Mouse (Mus musculus): Measurements from ENCODE around the gene Rpl37.

Rpl37 gene

DNA sequence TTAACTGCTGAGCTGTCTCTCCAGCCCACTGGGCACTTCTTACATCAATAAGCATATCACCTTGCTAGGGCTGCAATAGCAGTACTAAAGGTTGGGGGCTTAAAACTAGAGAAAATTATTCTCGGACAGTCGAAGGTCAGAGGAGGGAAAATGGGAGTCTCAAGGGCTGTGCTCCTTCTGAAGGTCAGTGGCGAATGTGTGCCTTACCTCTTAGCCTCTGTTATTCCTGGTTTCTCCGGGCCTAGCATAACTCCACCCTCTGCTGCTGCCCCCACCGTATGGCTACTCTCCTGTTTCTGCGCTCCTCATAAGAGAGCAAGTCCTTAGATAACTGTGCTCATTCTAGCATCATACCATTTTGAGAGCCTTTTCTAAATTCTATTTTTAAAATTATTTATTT is 35.7 kb downstream of the Rpl37 start:
- no peak for DNase-seq (ENCODE audit: low spot score)

DNA sequence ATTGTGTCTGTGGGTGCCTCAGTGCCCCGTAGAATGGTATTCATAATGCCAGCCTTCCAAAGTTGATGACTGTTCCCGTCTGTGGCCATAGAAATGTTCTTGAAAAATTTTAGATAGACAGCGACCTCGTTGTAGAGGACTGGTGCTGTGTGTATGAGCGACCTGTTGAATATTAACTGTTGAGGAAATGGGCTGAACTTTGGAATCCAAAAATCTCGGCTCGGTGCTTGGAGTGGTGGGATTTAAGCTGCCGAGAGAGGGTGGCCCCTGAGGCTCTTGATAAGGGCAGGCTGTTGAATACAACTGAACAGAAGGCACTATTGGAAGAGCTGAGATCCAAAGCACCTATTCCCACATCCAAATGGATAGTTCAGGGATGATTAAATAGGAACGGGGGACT is 38.2 kb downstream of the Rpl37 start:
- DNase-seq (ENCODE audit: low spot score) = no peak

DNA sequence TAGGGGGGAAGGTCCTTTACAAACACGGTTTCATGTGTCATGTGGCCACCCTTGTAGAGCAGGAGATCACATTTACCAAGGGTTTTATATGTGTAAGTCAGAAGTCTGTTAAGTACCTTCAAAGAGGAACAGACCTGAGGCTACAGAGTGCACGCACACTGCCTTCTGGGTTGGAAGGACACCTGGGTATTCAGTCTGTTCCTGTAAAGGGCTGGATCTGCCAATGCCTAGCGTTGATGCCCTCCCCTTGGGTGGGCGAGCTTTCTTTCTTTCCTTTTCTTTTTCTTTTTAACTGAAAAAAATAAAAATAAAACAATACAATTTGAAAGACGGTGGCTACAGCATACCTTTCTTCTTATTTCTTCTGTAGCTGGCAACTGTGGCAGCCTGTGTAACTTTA is 38.6 kb downstream of the Rpl37 start:
- DNase-seq (ENCODE audit: low spot score) = no peak

DNA sequence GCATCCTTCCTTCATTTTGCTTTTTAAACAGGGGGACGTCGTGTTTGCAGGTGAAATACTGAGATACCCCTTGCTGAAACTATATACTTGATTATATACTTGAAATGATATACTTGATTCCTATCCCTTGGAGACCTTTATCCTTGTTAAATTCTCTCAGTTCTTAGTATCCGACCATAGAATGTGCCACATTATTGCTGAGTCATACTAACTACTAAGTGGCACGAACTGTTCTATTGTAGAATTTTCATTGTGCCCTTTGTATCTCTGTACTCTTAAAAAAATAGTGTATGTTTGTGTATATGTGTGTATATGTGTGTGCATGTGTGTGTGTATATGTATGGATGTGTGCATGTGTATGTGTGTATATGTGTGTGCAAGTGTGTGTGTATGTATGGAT is 39.9 kb downstream of the Rpl37 start:
- DNase-seq (ENCODE audit: low spot score) = no peak

DNA sequence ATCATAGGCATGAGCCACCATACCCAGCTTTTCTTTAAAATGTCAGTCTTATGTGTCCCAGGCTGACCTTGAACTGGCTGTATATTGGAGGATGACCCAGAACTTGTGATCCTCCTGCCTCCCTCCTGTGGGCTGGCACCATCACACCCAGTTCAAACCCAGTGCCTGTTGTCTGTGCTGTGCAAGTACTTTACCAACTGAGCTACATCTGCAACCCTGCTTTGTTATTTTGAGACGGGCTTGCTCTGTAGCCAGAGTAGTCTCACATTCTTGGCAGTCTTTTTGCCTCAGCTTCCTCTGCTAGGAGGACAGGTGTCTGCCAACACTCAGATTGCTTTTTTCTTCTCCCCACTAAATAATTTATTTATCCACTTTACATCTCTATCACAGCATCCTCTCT is 40.9 kb downstream of the Rpl37 start:
- no peak for DNase-seq (ENCODE audit: low spot score)

DNA sequence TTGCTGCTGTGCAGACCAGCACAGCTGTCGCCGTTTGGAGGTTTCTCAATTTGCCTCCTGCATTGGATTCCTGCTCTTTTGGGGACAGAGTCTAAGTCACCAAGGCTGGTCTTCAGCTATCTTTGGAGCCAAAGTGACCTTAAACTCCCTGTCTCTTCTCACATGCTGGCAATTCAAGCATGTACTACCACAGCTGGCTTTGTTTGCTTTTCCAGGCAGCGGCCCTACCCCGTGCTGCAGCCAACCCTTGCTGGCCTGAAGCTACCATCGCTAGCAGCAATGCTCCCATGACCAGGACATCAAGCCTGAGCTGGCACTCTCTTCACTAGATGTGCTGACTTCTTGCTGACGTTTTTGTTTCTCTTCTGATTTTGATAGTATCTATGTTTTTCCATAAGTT is 42.4 kb downstream of the Rpl37 start:
- no peak for DNase-seq (ENCODE audit: low spot score)

DNA sequence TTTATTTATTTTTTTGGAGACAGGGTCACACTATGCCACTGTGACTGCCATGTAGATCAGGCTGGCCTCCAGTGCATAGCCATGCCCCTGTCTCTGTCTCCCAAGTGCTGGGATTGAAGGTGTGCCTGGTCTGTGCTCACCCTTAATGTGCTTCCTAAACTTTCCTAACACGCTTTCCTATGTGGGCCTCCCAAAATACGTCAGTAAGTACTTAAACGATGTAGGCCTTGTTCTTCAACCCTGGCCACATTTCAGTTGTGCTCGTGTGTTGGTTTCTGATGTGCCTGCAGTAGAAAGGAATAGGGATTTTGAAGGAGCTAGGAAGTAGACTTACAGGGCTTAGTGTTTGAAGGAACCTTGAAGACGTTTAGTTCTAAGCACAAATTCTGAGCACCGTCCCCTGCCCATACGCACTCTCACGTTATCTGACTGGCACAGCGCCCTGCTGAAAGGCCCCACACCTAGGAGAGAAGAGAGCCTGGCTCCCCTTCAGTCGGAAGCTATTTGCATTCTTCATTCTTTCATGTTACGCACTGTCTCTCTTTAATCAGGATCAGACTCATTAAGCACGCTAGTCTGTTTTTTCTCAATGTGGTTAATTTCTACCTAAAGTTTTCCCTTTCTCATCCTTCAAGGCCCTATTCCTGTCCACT is 48.8 kb downstream of the Rpl37 start:
- no peak for DNase-seq (ENCODE audit: low spot score)

Data from embryo, embryonic 10 days (tissue).